Mouse (Mus musculus) spleen, adult 2 months (tissue): Measurements from ENCODE around the gene Crct1.

ENCODE experiments used
- CTCF ChIP-seq: fragments of 200-500 bp; IDR thresholded peaks from 2 replicates; pipeline ENCODE4 v1.5.1; 2011; ENCODE audit warnings: mild to moderate bottlenecking, inconsistent platforms; ENCODE audit not compliant: insufficient read depth, insufficient read length, insufficient replicate concordance; ENCODE audit errors: extremely low read depth
- POLR2A ChIP-seq: fragments of 200-500 bp; IDR thresholded peaks from 2 replicates; pipeline ENCODE4 v1.6.1; 2011; ENCODE audit warnings: low read depth, low read length, inconsistent platforms

DNA sequence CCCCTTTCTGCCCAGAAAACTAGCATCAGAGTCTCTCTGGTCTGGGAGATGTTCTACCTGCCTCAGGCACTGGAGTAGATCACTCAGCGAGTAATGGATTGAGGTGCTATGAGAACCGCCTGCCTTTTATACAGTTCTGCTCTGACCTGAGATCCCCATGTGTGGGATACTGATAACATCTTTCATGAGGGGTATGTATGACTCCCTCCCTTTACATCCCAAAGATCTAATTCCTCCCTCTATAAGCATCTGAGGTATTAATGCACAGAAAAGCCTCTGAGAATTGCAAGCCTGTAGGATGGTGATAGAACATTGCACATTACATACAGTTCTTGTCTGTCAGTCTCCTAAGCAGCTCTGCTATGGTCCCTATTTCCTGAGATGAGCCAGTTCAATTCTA is 3.5 kb upstream of the Crct1 start, which contains the start of gene Lce1m:
- TF ChIP-seq POLR2A (no peak), CTCF (no peak)
